Mouse (Mus musculus) embryonic facial prominence, embryonic 14.5 days (tissue): Measurements from ENCODE around the gene Afg1l. TPM values are rescaled to one million over a fixed set of nuclear protein-coding genes. Genes with fewer than 3 reads are reported as not detected.

Source experiments
- ATAC-seq: fragments of 200-750 bp; cut with Nextera tagmentation; 2 replicates; pipeline ENCODE4 v1.8.0; 2017; ENCODE audit warnings: low read depth, moderate number of reproducible peaks, moderate TSS enrichment
- DNase-seq: peaks from one replicate; pipeline ENCODE4 v3.0.0-alpha.2; 2015; ENCODE audit warnings: low spot score
- H3K27ac ChIP-seq: fragments of 300-500 bp; sonication (generic); replicated peaks from 2 replicates; pipeline ENCODE4 v1.5.1; 2014; ENCODE audit warnings: low read depth, mild to moderate bottlenecking, low read length, moderate library complexity
- H3K27me3 ChIP-seq: fragments of 300-500 bp; sonication (generic); replicated peaks from 2 replicates; pipeline ENCODE4 v1.6.1; 2014; ENCODE audit warnings: low read length; ENCODE audit not compliant: control insufficient read depth, insufficient read depth
- H3K36me3 ChIP-seq: fragments of 300-500 bp; sonication (generic); 2 replicates; pipeline ENCODE4 v1.6.1; 2014; ENCODE audit warnings: low read length, mixed read lengths; ENCODE audit not compliant: control insufficient read depth, insufficient read depth
- H3K4me1 ChIP-seq: fragments of 300-500 bp; sonication (generic); 2 replicates; pipeline ENCODE4 v1.6.1; 2014; ENCODE audit warnings: antibody characterized with exemption, low read length; ENCODE audit not compliant: control insufficient read depth, insufficient read depth
- H3K4me2 ChIP-seq: fragments of 300-500 bp; sonication (generic); 2 replicates; pipeline ENCODE4 v1.6.1; 2014; ENCODE audit warnings: low read depth, mild to moderate bottlenecking, low read length, moderate library complexity, mixed read lengths
- H3K4me3 ChIP-seq: fragments of 300-500 bp; sonication (generic); 2 replicates; pipeline ENCODE4 v1.5.1; 2014; ENCODE audit warnings: low read depth, mild to moderate bottlenecking, low read length
- H3K9ac ChIP-seq: fragments of 300-500 bp; sonication (generic); 2 replicates; pipeline ENCODE4 v1.6.1; 2014; ENCODE audit warnings: low read depth, mild to moderate bottlenecking, low read length, moderate library complexity, mixed read lengths
- H3K9me3 ChIP-seq: fragments of 300-500 bp; sonication (generic); 2 replicates; pipeline ENCODE4 v1.6.1; 2016; ENCODE audit warnings: low read length; ENCODE audit not compliant: control insufficient read depth
- WGBS: fragments of 180-500 bp; shearing (Covaris S2); extraction: QIAGEN DNeasy Blood & Tissue Kit; methylation state at CpG from one replicate; pipeline ENCODE4 v1.1.7; 2014; 5-methylcytosine and 5-hydroxymethylcytosine counted together
- polyA plus RNA-seq: library from polyadenylated mRNA; unstranded; fragments of >200 nt; fragmentation: Nextera tagmentation; extraction: Ambion mirVana; gene quantifications from 2 replicates; pipeline ENCODE4 v1.2.1, GENCODE M21; 2014

Gene Afg1l
- polyA plus RNA-seq, 1 experiment from 2014 or later: 6.8 TPM

- H3K27ac ChIP-seq: no peak overlapping the region
- DNase-seq (no peak), ATAC-seq (no peak)
- no peak overlapping the region for H3K9ac ChIP-seq
- H3K9me3 ChIP-seq: peaks cover 6% of the 10 kb centered on the region; the same call in 1 of the 2 replicates
- no peaks in the 10 kb centered on the region for H3K36me3 ChIP-seq
- no peak overlapping the region for H3K4me3 ChIP-seq
- 56% methylated on average over 4 of the region's 4 CpGs for WGBS
- no peak overlapping the region for H3K4me2 ChIP-seq
- H3K4me1 ChIP-seq: no peaks in the 10 kb centered on the region
- H3K27me3 ChIP-seq: no peaks in the 10 kb centered on the region
Measured at GRCm38 (mm10) chr10:42300805-42301204, 177.6 kb downstream of the Afg1l start.

- Histone ChIP-seq H3K4me2 (no peak overlapping the region), H3K4me3 (no peak overlapping the region), H3K4me1 (no peaks in the 10 kb centered on the region), H3K36me3 (no peaks in the 10 kb centered on the region), H3K27ac (no peak overlapping the region), H3K9ac (no peak overlapping the region), H3K9me3 (peaks cover 6% of the 10 kb centered on the region; the same call in 1 of the 2 replicates), H3K27me3 (no peaks in the 10 kb centered on the region)
- no peak for DNase-seq
- ATAC-seq: no peak
- 29% methylated on average over 7 of the region's 7 CpGs for WGBS
Measured at GRCm38 (mm10) chr10:42299967-42300366, 178.4 kb downstream of the Afg1l start.

- DNase-seq: no peak
- whole genome bisulfite sequencing: 79% methylated on average over 6 of the region's 6 CpGs
Measured at GRCm38 (mm10) chr10:42299426-42299825, 178.9 kb downstream of the Afg1l start.

GRCm38 (mm10) chr10:42297954-42298353 is 180.4 kb downstream of the Afg1l start:
- WGBS: 85% methylated on average over 1 of the region's 1 CpGs
- no peak overlapping the region for H3K9ac ChIP-seq
- DNase-seq (no peak), ATAC-seq (no peak)
- H3K4me2 ChIP-seq: no peak overlapping the region
- no peak overlapping the region for H3K4me3 ChIP-seq
- H3K36me3 ChIP-seq: no peaks in the 10 kb centered on the region
- no peak overlapping the region for H3K27ac ChIP-seq
- no peaks in the 10 kb centered on the region for H3K27me3 ChIP-seq
- H3K4me1 ChIP-seq: no peaks in the 10 kb centered on the region
- peaks cover 6% of the 10 kb centered on the region; the same call in 1 of the 2 replicates for H3K9me3 ChIP-seq

More at GRCm38 (mm10) chr10:42299426-42299825, 178.9 kb downstream of the Afg1l start:
- no peak overlapping the region for H3K4me2 ChIP-seq
- H3K27ac ChIP-seq: no peak overlapping the region
- no peak for ATAC-seq
- H3K27me3 ChIP-seq: no peaks in the 10 kb centered on the region
- H3K9ac ChIP-seq: no peak overlapping the region
- no peaks in the 10 kb centered on the region for H3K4me1 ChIP-seq
- peaks cover 6% of the 10 kb centered on the region; the same call in 1 of the 2 replicates for H3K9me3 ChIP-seq
- H3K36me3 ChIP-seq: no peaks in the 10 kb centered on the region
- H3K4me3 ChIP-seq: no peak overlapping the region

- Histone ChIP-seq H3K36me3 (no peaks in the 10 kb centered on the region), H3K4me3 (no peak overlapping the region), H3K9ac (no peak overlapping the region), H3K27me3 (no peaks in the 10 kb centered on the region), H3K4me1 (no peaks in the 10 kb centered on the region), H3K4me2 (no peak overlapping the region), H3K27ac (no peak overlapping the region), H3K9me3 (peaks cover 6% of the 10 kb centered on the region; the same call in 1 of the 2 replicates)
- WGBS: 77% methylated on average over 2 of the region's 2 CpGs
- no peak for ATAC-seq
- no peak for DNase-seq
Measured at GRCm38 (mm10) chr10:42297109-42297508, 181.3 kb downstream of the Afg1l start.

- no peaks in the 10 kb centered on the region for H3K36me3 ChIP-seq
- no peaks in the 10 kb centered on the region for H3K4me1 ChIP-seq
- no peak overlapping the region for H3K9ac ChIP-seq
- H3K4me3 ChIP-seq: no peak overlapping the region
- H3K4me2 ChIP-seq: no peak overlapping the region
- ATAC-seq (no peak), DNase-seq (no peak)
- WGBS: 46% methylated on average over 4 of the region's 4 CpGs
- H3K27me3 ChIP-seq: no peaks in the 10 kb centered on the region
- no peak overlapping the region for H3K27ac ChIP-seq
- H3K9me3 ChIP-seq: peaks cover 6% of the 10 kb centered on the region; the same call in 1 of the 2 replicates
Measured at GRCm38 (mm10) chr10:42296559-42296958, 181.8 kb downstream of the Afg1l start.

GRCm38 (mm10) chr10:42295028-42295427 is 183.3 kb downstream of the Afg1l start:
- Histone ChIP-seq H3K27ac (no peak overlapping the region), H3K9me3 (peaks cover 6% of the 10 kb centered on the region; the same call in 1 of the 2 replicates), H3K4me3 (no peak overlapping the region), H3K4me2 (no peak overlapping the region), H3K9ac (no peak overlapping the region), H3K36me3 (no peaks in the 10 kb centered on the region), H3K27me3 (no peaks in the 10 kb centered on the region), H3K4me1 (no peaks in the 10 kb centered on the region)
- ATAC-seq: no peak; the same call in 1 of the 2 replicates
- DNase-seq: peak; percentile 83
- WGBS: 0% methylated on average over 1 of the region's 1 CpGs

GRCm38 (mm10) chr10:42294392-42294791 is 184.0 kb downstream of the Afg1l start:
- H3K9me3 ChIP-seq: peaks cover 6% of the 10 kb centered on the region; the same call in 1 of the 2 replicates
- H3K9ac ChIP-seq: no peak overlapping the region
- no peak overlapping the region for H3K4me3 ChIP-seq
- 65% methylated on average over 2 of the region's 2 CpGs for WGBS
- no peak overlapping the region for H3K4me2 ChIP-seq
- no peaks in the 10 kb centered on the region for H3K27me3 ChIP-seq
- DNase-seq: no peak
- H3K4me1 ChIP-seq: no peaks in the 10 kb centered on the region
- ATAC-seq: no peak
- H3K27ac ChIP-seq: no peak overlapping the region
- H3K36me3 ChIP-seq: no peaks in the 10 kb centered on the region

- ATAC-seq: no peak
- WGBS: 69% methylated on average over 4 of the region's 4 CpGs
- Histone ChIP-seq H3K4me3 (no peak overlapping the region), H3K9ac (no peak overlapping the region), H3K36me3 (no peaks in the 10 kb centered on the region), H3K4me2 (no peak overlapping the region), H3K9me3 (peaks cover 6% of the 10 kb centered on the region; the same call in 1 of the 2 replicates), H3K27ac (no peak overlapping the region), H3K27me3 (no peaks in the 10 kb centered on the region), H3K4me1 (no peaks in the 10 kb centered on the region)
- DNase-seq: no peak
Measured at GRCm38 (mm10) chr10:42293877-42294276, 184.5 kb downstream of the Afg1l start.
